Mouse (Mus musculus): ENCODE results near the gene Cst12. TPM values are rescaled to one million over a fixed set of nuclear protein-coding genes. Genes with fewer than 3 reads are reported as not detected.

The Cst12 gene
- total RNA-seq (2014; fragmentation: Nextera tagmentation) (not detected in 2 replicates), total RNA-seq (2017) (not detected in 2 replicates), polyA plus RNA-seq (2012) (not detected in 2 replicates)

DNA sequence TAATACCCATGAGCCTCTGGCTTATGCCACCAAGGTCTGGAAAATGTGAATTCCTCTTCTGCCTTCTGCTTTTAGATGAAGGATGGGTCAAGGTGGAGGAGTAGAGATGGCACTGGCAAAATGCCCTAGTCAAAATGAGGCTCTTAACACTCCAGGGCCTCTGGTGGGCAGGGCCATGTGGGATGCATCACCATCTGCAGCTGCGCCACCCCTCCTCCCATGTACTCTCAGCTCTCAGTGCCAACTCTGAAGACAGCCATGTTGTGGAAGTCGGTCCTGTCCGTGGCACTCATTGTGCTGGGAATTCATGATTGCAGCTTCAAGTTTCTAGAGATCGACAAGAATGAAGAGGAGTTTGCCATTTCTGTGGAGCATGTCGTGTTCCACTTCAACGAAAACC, at the start of gene Cst12:
Gene Cst12, plus strand, starts transcription at position 220 of the 400 bp plus-strand sequence.
- Histone ChIP-seq H3K9me3 (replicated peaks) (peaks cover 3% of the 10 kb centered on the region; the same call in 1 of the 2 replicates), H3K4me3 (ENCODE audit: low read depth, low read length) (no peak within 1 kb of the TSS), H3K36me3 (replicated peaks) (no peaks in the 10 kb centered on the region), H3K27me3 (ENCODE audit: insufficient read depth, low read length) (no peaks in the 10 kb centered on the region; the same call in 1 of the 2 replicates), H3K4me1 (ENCODE audit: insufficient read depth, low read depth, low read length) (no peaks in the 10 kb centered on the region)
- no peak for ATAC-seq (ENCODE audit: extremely low read depth, insufficient number of reproducible peaks, low FRiP score, poor library complexity, severe bottlenecking)
- DNase-seq (ENCODE audit: low spot score) = no peak
- TF ChIP-seq GATA2 (IDR thresholded peaks at IDR 0.05; ENCODE audit: borderline replicate concordance, low read depth, low read length) = no peak
- TF ChIP-seq TAL1 (conservative IDR thresholded peaks at IDR 0.05; ENCODE audit: low read depth, low read length) = no peak

- peak; percentile 4; the same call in 1 of the 2 replicates for ATAC-seq (ENCODE audit: extremely low read depth, insufficient number of reproducible peaks, low FRiP score, poor library complexity, severe bottlenecking)
- Histone ChIP-seq H3K27me3 (ENCODE audit: insufficient read depth, low read length) (peaks cover 2% of the 10 kb centered on the region; the same call in 1 of the 2 replicates), H3K4me3 (ENCODE audit: low read depth, low read length) (no peak overlapping the region), H3K4me1 (ENCODE audit: insufficient read depth, low read depth, low read length) (no peaks in the 10 kb centered on the region), H3K9me3 (replicated peaks) (peaks cover 2% of the 10 kb centered on the region; the same call in 1 of the 2 replicates), H3K36me3 (replicated peaks) (no peaks in the 10 kb centered on the region)
- TF ChIP-seq POLR2AphosphoS5 (IDR thresholded peaks at IDR 0.05; ENCODE audit: insufficient replicate concordance, low read depth, low read length) (no peak), GATA2 (IDR thresholded peaks at IDR 0.05; ENCODE audit: borderline replicate concordance, low read depth, low read length) (no peak), GATA1 (IDR thresholded peaks at IDR 0.05; ENCODE audit: borderline replicate concordance, low read length) (no peak), CTCF (IDR thresholded peaks at IDR 0.05; ENCODE audit: low read depth, low read length) (no peak), TAL1 (conservative IDR thresholded peaks at IDR 0.05; ENCODE audit: low read depth, low read length) (no peak)
- DNase-seq (ENCODE audit: low spot score) = no peak
Measured at GRCm38 (mm10) chr2:148743001-148743400, 46.2 kb upstream of the Cst12 start.

DNA sequence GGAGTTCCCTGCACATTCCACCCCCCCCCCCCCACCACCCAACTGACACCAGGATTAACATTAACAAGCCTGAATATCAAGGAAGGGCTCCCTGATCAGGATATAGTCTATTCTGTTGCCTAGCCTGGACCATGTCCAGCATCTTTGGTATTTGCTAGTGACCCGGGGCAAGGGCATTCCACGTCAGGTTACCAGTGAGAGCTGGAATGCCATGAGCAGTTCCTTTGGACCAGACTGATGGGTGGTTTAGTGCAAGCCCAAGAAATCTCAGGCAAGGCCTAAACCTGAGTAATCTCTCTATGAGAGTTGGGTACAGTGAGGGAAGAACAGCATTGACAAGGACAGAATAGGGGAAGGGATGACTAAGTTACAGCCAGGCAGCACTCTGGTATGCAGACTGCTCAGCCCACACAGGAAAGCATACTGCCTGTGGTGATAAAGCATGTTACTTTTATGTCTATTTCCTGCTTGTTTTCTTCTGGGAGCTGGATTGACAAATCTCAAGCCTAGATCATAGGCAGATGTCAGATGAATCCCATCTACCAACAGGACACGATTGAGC, 45.2 kb upstream of the Cst12 start:
- no peaks in the 10 kb centered on the region for H3K4me1 ChIP-seq (ENCODE audit: insufficient read depth, low read depth, low read length)
- ATAC-seq (ENCODE audit: extremely low read depth, insufficient number of reproducible peaks, low FRiP score, poor library complexity, severe bottlenecking) (no peak), DNase-seq (ENCODE audit: low spot score) (no peak)
- peaks cover 2% of the 10 kb centered on the region; the same call in 1 of the 2 replicates for H3K9me3 ChIP-seq (replicated peaks)
- no peak overlapping the region for H3K4me3 ChIP-seq (ENCODE audit: low read depth, low read length)
- no peaks in the 10 kb centered on the region for H3K36me3 ChIP-seq (replicated peaks)
- H3K27me3 ChIP-seq (ENCODE audit: insufficient read depth, low read length) = peaks cover 2% of the 10 kb centered on the region; the same call in 1 of the 2 replicates
- no peak for TF ChIP-seq GATA1 (IDR thresholded peaks at IDR 0.05; ENCODE audit: borderline replicate concordance, low read length)
- no peak for TF ChIP-seq POLR2AphosphoS5 (IDR thresholded peaks at IDR 0.05; ENCODE audit: insufficient replicate concordance, low read depth, low read length)
- no peak for TF ChIP-seq CTCF (IDR thresholded peaks at IDR 0.05; ENCODE audit: low read depth, low read length)
- no peak for TF ChIP-seq GATA2 (IDR thresholded peaks at IDR 0.05; ENCODE audit: borderline replicate concordance, low read depth, low read length)
- no peak for TF ChIP-seq TAL1 (conservative IDR thresholded peaks at IDR 0.05; ENCODE audit: low read depth, low read length)

GRCm38 (mm10) chr2:148750058-148750457, 39.1 kb upstream of the Cst12 start, which contains the start of gene Cstl1:
Cstl1 (plus strand) TSS chr2:148750358.
- TF ChIP-seq GATA1 (IDR thresholded peaks at IDR 0.05; ENCODE audit: borderline replicate concordance, low read length) = no peak
- TF ChIP-seq POLR2AphosphoS5 (IDR thresholded peaks at IDR 0.05; ENCODE audit: insufficient replicate concordance, low read depth, low read length) = no peak
- no peak for TF ChIP-seq GATA2 (IDR thresholded peaks at IDR 0.05; ENCODE audit: borderline replicate concordance, low read depth, low read length)
- no peak for TF ChIP-seq TAL1 (conservative IDR thresholded peaks at IDR 0.05; ENCODE audit: low read depth, low read length)
- TF ChIP-seq CTCF (IDR thresholded peaks at IDR 0.05; ENCODE audit: low read depth, low read length) = no peak
- Histone ChIP-seq H3K4me3 (ENCODE audit: low read depth, low read length) (no peak within 1 kb of the TSS), H3K4me1 (ENCODE audit: insufficient read depth, low read depth, low read length) (peaks cover 3% of the 10 kb centered on the region; the same call in 1 of the 2 replicates), H3K9me3 (replicated peaks) (no peaks in the 10 kb centered on the region), H3K36me3 (replicated peaks) (no peaks in the 10 kb centered on the region), H3K27me3 (ENCODE audit: insufficient read depth, low read length) (no peaks in the 10 kb centered on the region)
- ATAC-seq (ENCODE audit: extremely low read depth, insufficient number of reproducible peaks, low FRiP score, poor library complexity, severe bottlenecking) (no peak), DNase-seq (ENCODE audit: low spot score) (no peak)

DNA sequence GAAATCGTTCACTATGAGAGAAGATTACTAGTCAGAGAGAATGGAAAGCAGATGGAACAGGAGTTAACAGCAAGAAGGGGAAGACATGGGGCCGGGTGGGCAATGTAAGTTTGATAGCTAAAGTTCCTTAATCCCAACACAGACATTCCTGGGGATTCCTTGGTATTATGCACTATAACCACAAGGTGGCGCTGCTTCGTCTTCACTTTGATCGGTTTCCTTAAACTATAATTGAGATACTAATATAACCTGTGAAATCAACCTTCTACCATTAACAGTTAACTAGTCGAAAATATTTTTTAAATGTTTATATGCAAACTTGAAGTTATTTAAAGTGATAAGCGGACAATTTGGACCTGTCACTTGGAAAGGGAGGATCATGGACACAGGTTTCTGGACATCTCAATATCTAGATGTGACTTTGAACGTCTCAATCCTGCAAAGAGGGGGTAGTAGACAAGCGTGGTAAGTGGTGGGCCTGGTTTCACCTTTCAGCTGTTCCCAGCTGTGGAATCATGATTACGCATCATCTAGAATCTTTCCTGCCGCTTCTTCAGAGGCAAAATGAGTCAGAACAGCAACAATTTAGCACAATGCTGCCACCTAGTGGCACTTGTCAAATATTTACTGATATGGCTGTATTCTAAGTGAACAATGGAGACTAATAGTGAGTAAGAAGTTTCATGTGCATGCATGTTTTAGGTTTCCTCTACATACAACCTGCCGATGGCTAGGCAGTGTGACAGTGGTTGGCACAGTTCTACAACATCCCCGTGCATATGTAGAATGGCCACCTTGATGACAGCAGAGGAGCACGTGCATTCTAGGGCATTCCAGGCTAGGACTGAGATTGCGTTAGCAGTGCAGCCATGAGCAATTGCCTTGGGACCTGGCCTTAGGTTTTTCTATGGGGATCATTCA, 37.0 kb upstream of the Cst12 start:
- H3K27me3 ChIP-seq (ENCODE audit: insufficient read depth, low read length) = no peaks in the 10 kb centered on the region
- H3K36me3 ChIP-seq (replicated peaks) = no peaks in the 10 kb centered on the region

DNA sequence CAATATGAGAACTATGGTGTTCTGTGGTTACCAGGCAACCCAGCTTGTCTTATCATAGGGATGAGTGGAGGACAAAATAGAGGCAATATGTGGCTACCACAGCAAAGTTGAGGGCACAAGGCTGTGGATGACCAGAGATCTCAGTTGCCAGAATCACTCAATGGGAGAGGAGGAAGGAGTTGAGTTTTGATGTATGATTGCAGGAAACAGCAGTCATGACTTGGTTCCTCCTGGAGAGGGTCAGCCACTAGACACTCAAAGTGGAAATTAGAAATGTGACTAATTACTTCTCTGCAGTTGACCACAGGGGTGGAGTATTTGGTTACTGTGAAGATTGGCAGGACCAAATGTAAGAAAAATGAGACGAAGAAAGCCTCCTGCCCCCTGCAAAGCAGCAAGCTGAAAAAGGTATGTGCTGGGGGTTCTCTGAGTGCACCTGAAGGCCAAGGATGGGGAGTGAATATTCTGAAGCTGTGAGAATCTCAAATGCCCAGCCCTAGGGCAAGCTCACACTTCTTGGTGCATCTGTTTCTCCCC, 34.8 kb upstream of the Cst12 start:
- Histone ChIP-seq H3K9me3 (replicated peaks) (no peaks in the 10 kb centered on the region), H3K36me3 (replicated peaks) (no peaks in the 10 kb centered on the region), H3K4me1 (ENCODE audit: insufficient read depth, low read depth, low read length) (peaks cover 3% of the 10 kb centered on the region; the same call in 1 of the 2 replicates), H3K27me3 (ENCODE audit: insufficient read depth, low read length) (no peaks in the 10 kb centered on the region), H3K4me3 (ENCODE audit: low read depth, low read length) (no peak overlapping the region)
- TF ChIP-seq CTCF (IDR thresholded peaks at IDR 0.05; ENCODE audit: low read depth, low read length) = no peak
- no peak for TF ChIP-seq GATA1 (IDR thresholded peaks at IDR 0.05; ENCODE audit: borderline replicate concordance, low read length)
- no peak for TF ChIP-seq GATA2 (IDR thresholded peaks at IDR 0.05; ENCODE audit: borderline replicate concordance, low read depth, low read length)
- no peak for TF ChIP-seq POLR2AphosphoS5 (IDR thresholded peaks at IDR 0.05; ENCODE audit: insufficient replicate concordance, low read depth, low read length)
- TF ChIP-seq TAL1 (conservative IDR thresholded peaks at IDR 0.05; ENCODE audit: low read depth, low read length) = no peak
- ATAC-seq (ENCODE audit: extremely low read depth, insufficient number of reproducible peaks, low FRiP score, poor library complexity, severe bottlenecking) (no peak), DNase-seq (ENCODE audit: low spot score) (no peak)

More for the DNA sequence above, 37.0 kb upstream of the Cst12 start:
- DNase-seq (ENCODE audit: low spot score) = peak; percentile 20
- H3K4me3 ChIP-seq (ENCODE audit: low read depth, low read length) = no peak overlapping the region
- H3K4me1 ChIP-seq (ENCODE audit: insufficient read depth, low read depth, low read length) = peaks cover 3% of the 10 kb centered on the region; the same call in 1 of the 2 replicates
- TF ChIP-seq POLR2AphosphoS5 (IDR thresholded peaks at IDR 0.05; ENCODE audit: insufficient replicate concordance, low read depth, low read length) (no peak), CTCF (IDR thresholded peaks at IDR 0.05; ENCODE audit: low read depth, low read length) (peak; percentile 21)
- no peaks in the 10 kb centered on the region for H3K9me3 ChIP-seq (replicated peaks)
- peak; percentile 86 for ATAC-seq (ENCODE audit: extremely low read depth, insufficient number of reproducible peaks, low FRiP score, poor library complexity, severe bottlenecking)
